Mouse (Mus musculus): ENCODE measurements at regions not wholly inside any gene's neighbourhood (a gene's known extent, or its start where the extent isn't known, plus 50 kb on each side); places are given as distances from the start of the nearest gene placed in this dataset.
A peak's percentile ranks its signal among the peaks of the same experiment; 100 is the strongest.

- DNase-seq (ENCODE audit: low spot score), result no peak
- Histone ChIP-seq H3K27ac (replicated peaks; ENCODE audit: low read depth, low read length) (no peak overlapping the region), H3K4me3 (ENCODE audit: low read depth, low read length) (no peak overlapping the region), H3K36me3 (replicated peaks; ENCODE audit: control insufficient read depth, insufficient read depth, low read depth, low read length) (no peaks in the 10 kb centered on the region), H3K4me1 (ENCODE audit: control insufficient read depth, insufficient read depth, low read length) (no peaks in the 10 kb centered on the region), H3K9ac (replicated peaks; ENCODE audit: low read length) (no peak overlapping the region), H3K9me3 (replicated peaks; ENCODE audit: control insufficient read depth, low read length) (no peaks in the 10 kb centered on the region), H3K27me3 (ENCODE audit: control insufficient read depth, insufficient read depth, low read length) (no peaks in the 10 kb centered on the region), H3K4me2 (ENCODE audit: low read depth, low read length) (no peak overlapping the region)
- ATAC-seq (replicated peaks; ENCODE audit: insufficient number of reproducible peaks, low FRiP score, low TSS enrichment, low read depth), result no peak
- WGBS, result 59% methylated on average over 7 of the region's 7 CpGs
Observed at GRCm38 (mm10) chr19:26508616-26509015, 96.2 kb upstream of the Smarca2 start.

GRCm38 (mm10) chr19:26509240-26509639, 95.6 kb upstream of the Smarca2 start:
- H3K9ac ChIP-seq (replicated peaks; ENCODE audit: low read length), result no peak overlapping the region
- no peaks in the 10 kb centered on the region for H3K4me1 ChIP-seq (ENCODE audit: control insufficient read depth, insufficient read depth, low read length)
- H3K4me3 ChIP-seq (ENCODE audit: low read depth, low read length), result no peak overlapping the region
- no peak overlapping the region for H3K27ac ChIP-seq (replicated peaks; ENCODE audit: low read depth, low read length)
- DNase-seq (ENCODE audit: low spot score) (no peak), ATAC-seq (replicated peaks; ENCODE audit: insufficient number of reproducible peaks, low FRiP score, low TSS enrichment, low read depth) (no peak)
- H3K9me3 ChIP-seq (replicated peaks; ENCODE audit: control insufficient read depth, low read length), result no peaks in the 10 kb centered on the region
- H3K4me2 ChIP-seq (ENCODE audit: low read depth, low read length), result no peak overlapping the region
- no peaks in the 10 kb centered on the region for H3K36me3 ChIP-seq (replicated peaks; ENCODE audit: control insufficient read depth, insufficient read depth, low read depth, low read length)
- WGBS, result 77% methylated on average over 2 of the region's 2 CpGs
- H3K27me3 ChIP-seq (ENCODE audit: control insufficient read depth, insufficient read depth, low read length), result no peaks in the 10 kb centered on the region

GRCm38 (mm10) chr19:26510185-26510584, 94.7 kb upstream of the Smarca2 start:
- Histone ChIP-seq H3K9me3 (replicated peaks; ENCODE audit: control insufficient read depth, low read length) (no peaks in the 10 kb centered on the region), H3K4me2 (ENCODE audit: low read depth, low read length) (no peak overlapping the region), H3K27me3 (ENCODE audit: control insufficient read depth, insufficient read depth, low read length) (no peaks in the 10 kb centered on the region), H3K4me3 (ENCODE audit: low read depth, low read length) (no peak overlapping the region), H3K4me1 (ENCODE audit: control insufficient read depth, insufficient read depth, low read length) (no peaks in the 10 kb centered on the region), H3K27ac (replicated peaks; ENCODE audit: low read depth, low read length) (no peak overlapping the region), H3K36me3 (replicated peaks; ENCODE audit: control insufficient read depth, insufficient read depth, low read depth, low read length) (no peaks in the 10 kb centered on the region), H3K9ac (replicated peaks; ENCODE audit: low read length) (no peak overlapping the region)
- 71% methylated on average over 11 of the region's 12 CpGs for WGBS
- DNase-seq (ENCODE audit: low spot score) (peak; percentile 33), ATAC-seq (replicated peaks; ENCODE audit: insufficient number of reproducible peaks, low FRiP score, low TSS enrichment, low read depth) (no peak)

GRCm38 (mm10) chr19:26510887-26511286, 94.0 kb upstream of the Smarca2 start:
- WGBS, result 86% methylated on average over 3 of the region's 3 CpGs
- no peak overlapping the region for H3K9ac ChIP-seq (replicated peaks; ENCODE audit: low read length)
- H3K4me2 ChIP-seq (ENCODE audit: low read depth, low read length), result no peak overlapping the region
- no peaks in the 10 kb centered on the region for H3K27me3 ChIP-seq (ENCODE audit: control insufficient read depth, insufficient read depth, low read length)
- no peaks in the 10 kb centered on the region for H3K4me1 ChIP-seq (ENCODE audit: control insufficient read depth, insufficient read depth, low read length)
- ATAC-seq (replicated peaks; ENCODE audit: insufficient number of reproducible peaks, low FRiP score, low TSS enrichment, low read depth) (no peak), DNase-seq (ENCODE audit: low spot score) (no peak)
- no peaks in the 10 kb centered on the region for H3K36me3 ChIP-seq (replicated peaks; ENCODE audit: control insufficient read depth, insufficient read depth, low read depth, low read length)
- H3K27ac ChIP-seq (replicated peaks; ENCODE audit: low read depth, low read length), result no peak overlapping the region
- H3K9me3 ChIP-seq (replicated peaks; ENCODE audit: control insufficient read depth, low read length), result no peaks in the 10 kb centered on the region
- no peak overlapping the region for H3K4me3 ChIP-seq (ENCODE audit: low read depth, low read length)

GRCm38 (mm10) chr19:26511756-26512155, 93.1 kb upstream of the Smarca2 start:
- H3K27me3 ChIP-seq (ENCODE audit: control insufficient read depth, insufficient read depth, low read length), result no peaks in the 10 kb centered on the region
- H3K4me2 ChIP-seq (ENCODE audit: low read depth, low read length), result no peak overlapping the region
- no peak overlapping the region for H3K9ac ChIP-seq (replicated peaks; ENCODE audit: low read length)
- DNase-seq (ENCODE audit: low spot score) (no peak), ATAC-seq (replicated peaks; ENCODE audit: insufficient number of reproducible peaks, low FRiP score, low TSS enrichment, low read depth) (no peak)
- no peak overlapping the region for H3K4me3 ChIP-seq (ENCODE audit: low read depth, low read length)
- no peak overlapping the region for H3K27ac ChIP-seq (replicated peaks; ENCODE audit: low read depth, low read length)
- no peaks in the 10 kb centered on the region for H3K4me1 ChIP-seq (ENCODE audit: control insufficient read depth, insufficient read depth, low read length)
- 74% methylated on average over 6 of the region's 6 CpGs for WGBS
- H3K36me3 ChIP-seq (replicated peaks; ENCODE audit: control insufficient read depth, insufficient read depth, low read depth, low read length), result no peaks in the 10 kb centered on the region
- no peaks in the 10 kb centered on the region for H3K9me3 ChIP-seq (replicated peaks; ENCODE audit: control insufficient read depth, low read length)

- H3K9ac ChIP-seq (replicated peaks; ENCODE audit: low read length), result no peak overlapping the region
- 82% methylated on average over 3 of the region's 3 CpGs for WGBS
- ATAC-seq (replicated peaks; ENCODE audit: insufficient number of reproducible peaks, low FRiP score, low TSS enrichment, low read depth) (no peak), DNase-seq (ENCODE audit: low spot score) (no peak)
- H3K4me2 ChIP-seq (ENCODE audit: low read depth, low read length), result no peak overlapping the region
- H3K4me1 ChIP-seq (ENCODE audit: control insufficient read depth, insufficient read depth, low read length), result no peaks in the 10 kb centered on the region
- no peaks in the 10 kb centered on the region for H3K36me3 ChIP-seq (replicated peaks; ENCODE audit: control insufficient read depth, insufficient read depth, low read depth, low read length)
- H3K27me3 ChIP-seq (ENCODE audit: control insufficient read depth, insufficient read depth, low read length), result no peaks in the 10 kb centered on the region
- H3K4me3 ChIP-seq (ENCODE audit: low read depth, low read length), result no peak overlapping the region
- H3K27ac ChIP-seq (replicated peaks; ENCODE audit: low read depth, low read length), result no peak overlapping the region
- no peaks in the 10 kb centered on the region for H3K9me3 ChIP-seq (replicated peaks; ENCODE audit: control insufficient read depth, low read length)
Observed at GRCm38 (mm10) chr19:26524583-26524982, 80.3 kb upstream of the Smarca2 start.

GRCm38 (mm10) chr19:26531390-26531789, 73.5 kb upstream of the Smarca2 start:
- Histone ChIP-seq H3K27ac (replicated peaks; ENCODE audit: low read depth, low read length) (no peak overlapping the region), H3K4me3 (ENCODE audit: low read depth, low read length) (no peak overlapping the region), H3K9me3 (replicated peaks; ENCODE audit: control insufficient read depth, low read length) (no peaks in the 10 kb centered on the region), H3K36me3 (replicated peaks; ENCODE audit: control insufficient read depth, insufficient read depth, low read depth, low read length) (no peaks in the 10 kb centered on the region), H3K9ac (replicated peaks; ENCODE audit: low read length) (no peak overlapping the region), H3K27me3 (ENCODE audit: control insufficient read depth, insufficient read depth, low read length) (no peaks in the 10 kb centered on the region), H3K4me2 (ENCODE audit: low read depth, low read length) (no peak overlapping the region), H3K4me1 (ENCODE audit: control insufficient read depth, insufficient read depth, low read length) (no peaks in the 10 kb centered on the region)
- no peak for ATAC-seq (replicated peaks; ENCODE audit: insufficient number of reproducible peaks, low FRiP score, low TSS enrichment, low read depth)
- WGBS, result 79% methylated on average over 4 of the region's 4 CpGs
- DNase-seq (ENCODE audit: low spot score), result no peak

- H3K9ac ChIP-seq (replicated peaks; ENCODE audit: low read length), result no peak overlapping the region
- no peak for ATAC-seq (replicated peaks; ENCODE audit: insufficient number of reproducible peaks, low FRiP score, low TSS enrichment, low read depth)
Observed at GRCm38 (mm10) chr19:26532509-26532908, 72.3 kb upstream of the Smarca2 start.

More at GRCm38 (mm10) chr19:26532509-26532908, 72.3 kb upstream of the Smarca2 start:
- Histone ChIP-seq H3K4me3 (ENCODE audit: low read depth, low read length) (no peak overlapping the region), H3K4me1 (ENCODE audit: control insufficient read depth, insufficient read depth, low read length) (no peaks in the 10 kb centered on the region), H3K27ac (replicated peaks; ENCODE audit: low read depth, low read length) (no peak overlapping the region), H3K4me2 (ENCODE audit: low read depth, low read length) (no peak overlapping the region), H3K9me3 (replicated peaks; ENCODE audit: control insufficient read depth, low read length) (no peaks in the 10 kb centered on the region), H3K36me3 (replicated peaks; ENCODE audit: control insufficient read depth, insufficient read depth, low read depth, low read length) (no peaks in the 10 kb centered on the region), H3K27me3 (ENCODE audit: control insufficient read depth, insufficient read depth, low read length) (no peaks in the 10 kb centered on the region)
- DNase-seq (ENCODE audit: low spot score), result no peak
- WGBS, result 73% methylated on average over 6 of the region's 6 CpGs
